Mouse (Mus musculus) ovary, postnatal 14 days (tissue): Measurements from ENCODE around the gene Ifi202b.
"Not testable (repeated sequence)": the region's sequence is repeated elsewhere in the genome, so short reads cannot be mapped to it uniquely, and the experiment has no call there.

Source experiments
- DNase-seq: peaks from one replicate; pipeline ENCODE4 v3.0.0; 2022; ENCODE audit warnings: low spot score

Ifi202b gene

DNA sequence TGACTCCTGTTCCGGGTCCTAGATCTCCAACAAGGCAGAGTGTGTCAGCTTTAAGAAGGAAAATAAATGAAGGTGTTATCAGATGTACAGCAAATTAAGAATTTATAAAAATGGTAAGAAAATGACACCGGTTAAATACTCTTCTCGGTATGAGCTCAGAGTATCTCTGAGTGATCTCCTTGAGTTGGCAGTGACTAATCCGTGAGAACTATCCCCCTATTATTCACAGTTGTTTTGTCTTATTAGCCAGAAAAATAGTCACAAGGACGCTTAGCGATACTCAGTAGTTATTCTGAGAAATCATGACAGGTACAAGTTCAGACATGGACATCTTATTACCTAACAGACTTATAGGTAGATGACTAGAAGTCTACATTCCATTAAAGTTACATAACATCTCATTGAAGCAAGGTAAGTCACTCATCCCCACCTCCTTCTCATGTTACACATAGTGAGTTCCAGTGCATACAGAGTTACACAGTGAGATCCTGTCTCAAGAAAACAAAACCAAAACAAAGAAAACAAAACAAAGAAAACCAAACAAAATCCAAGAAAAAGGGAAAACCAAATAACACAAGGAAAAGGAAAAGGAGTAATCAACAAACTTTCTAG is at the start of gene Ifi202b:
Ifi202b (minus strand) TSS at position 51 of the 612 bp plus-strand sequence.
- DNase-seq = not testable (repeated sequence)

DNA sequence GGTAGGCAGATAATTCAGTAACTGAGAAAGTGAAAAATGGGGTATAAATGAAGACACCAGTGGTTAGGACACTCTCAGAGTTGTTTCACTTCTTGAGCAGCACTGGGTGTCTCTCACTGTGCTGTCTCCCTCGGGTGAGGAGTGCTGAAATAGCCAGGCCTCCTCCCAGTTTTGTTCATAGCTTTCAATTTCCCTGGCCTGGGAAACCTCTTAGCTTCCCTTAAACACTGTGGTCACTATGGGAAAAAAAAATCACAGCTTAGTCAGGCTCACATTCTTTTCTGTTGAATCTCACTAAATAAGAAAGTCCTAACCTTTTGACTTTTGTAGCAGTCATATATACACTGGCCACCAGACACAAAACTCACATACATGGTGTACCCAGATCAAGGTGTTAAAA is 49.2 kb upstream of the Ifi202b start, which contains the start of gene Ifi205:
Ifi205 (minus strand) TSS at position 113 of the 400 bp plus-strand sequence.
- no peak for DNase-seq

DNA sequence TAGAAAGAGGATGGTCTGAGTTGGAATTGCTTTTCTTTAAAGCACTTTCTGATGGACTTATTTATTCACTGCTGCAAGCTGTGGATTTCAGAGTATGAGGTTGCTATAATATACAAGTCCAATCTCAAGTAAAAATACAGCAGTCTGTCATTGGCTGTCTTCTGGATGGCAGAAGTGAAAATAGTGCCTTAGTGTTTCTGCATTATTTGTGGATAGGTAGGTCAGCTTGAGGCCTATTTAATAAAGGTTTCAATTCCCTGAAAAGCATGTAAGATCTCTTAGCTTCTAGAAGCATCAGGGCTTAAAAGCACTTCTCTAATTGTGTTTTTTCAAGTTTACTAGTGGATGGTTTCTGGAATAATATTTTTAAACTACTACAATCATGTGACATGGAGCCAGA is 24.5 kb upstream of the Ifi202b start:
- not testable (repeated sequence) for DNase-seq

DNA sequence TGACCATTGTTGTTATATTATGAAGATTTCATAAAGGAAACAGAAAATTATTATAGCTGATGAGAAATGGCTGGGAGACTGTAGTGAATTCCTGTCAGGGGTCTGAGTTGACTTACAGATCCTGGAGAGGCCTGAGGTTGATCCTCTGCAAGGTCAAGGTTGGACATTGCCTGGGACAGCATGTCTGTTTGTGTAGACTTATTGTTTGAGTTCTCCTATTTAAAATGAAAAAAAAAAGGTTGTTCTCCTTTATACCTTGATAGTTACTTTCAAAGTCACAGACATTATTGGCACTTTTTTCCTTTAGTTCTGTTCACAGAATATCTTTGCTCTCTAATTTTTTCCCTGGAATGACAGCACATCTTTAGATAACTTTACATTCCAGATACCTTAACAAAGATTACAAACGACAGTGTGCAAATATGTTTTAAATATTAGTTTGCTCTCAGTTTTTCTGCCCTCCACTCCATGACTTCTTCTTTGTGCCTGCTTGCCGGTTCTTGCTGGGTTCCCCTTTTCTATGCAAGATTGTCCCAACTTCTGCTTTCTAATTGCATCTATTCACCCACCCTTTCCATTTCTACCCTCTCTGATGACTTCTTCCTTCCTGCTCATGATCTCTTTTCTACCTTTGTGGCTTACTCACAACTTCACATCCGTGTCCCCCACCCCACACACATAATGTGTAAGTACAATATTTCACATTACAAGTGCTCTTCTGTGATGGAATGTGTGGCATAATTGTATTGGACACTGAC is 22.0 kb upstream of the Ifi202b start:
- DNase-seq = not testable (repeated sequence)

DNA sequence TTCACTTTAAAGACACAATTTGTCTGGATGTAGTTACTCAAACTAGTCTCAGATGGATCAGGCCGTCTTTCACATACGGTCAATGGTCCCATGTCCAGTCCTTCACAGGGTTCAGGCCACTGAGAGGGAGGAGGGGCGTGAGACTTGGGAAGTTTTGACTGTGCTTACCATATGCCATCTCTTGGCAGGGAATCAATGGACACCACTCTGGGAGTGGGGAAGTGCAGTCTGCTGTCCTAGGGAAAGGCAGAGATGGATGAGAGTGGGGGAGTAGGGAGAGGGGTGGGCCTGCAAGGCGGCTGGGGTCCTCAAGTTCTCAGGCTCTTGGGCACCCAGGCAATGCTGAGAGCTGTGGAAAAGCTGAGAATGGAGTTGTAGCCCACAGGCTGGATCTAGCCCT is 12.5 kb upstream of the Ifi202b start:
- no peak for DNase-seq

DNA sequence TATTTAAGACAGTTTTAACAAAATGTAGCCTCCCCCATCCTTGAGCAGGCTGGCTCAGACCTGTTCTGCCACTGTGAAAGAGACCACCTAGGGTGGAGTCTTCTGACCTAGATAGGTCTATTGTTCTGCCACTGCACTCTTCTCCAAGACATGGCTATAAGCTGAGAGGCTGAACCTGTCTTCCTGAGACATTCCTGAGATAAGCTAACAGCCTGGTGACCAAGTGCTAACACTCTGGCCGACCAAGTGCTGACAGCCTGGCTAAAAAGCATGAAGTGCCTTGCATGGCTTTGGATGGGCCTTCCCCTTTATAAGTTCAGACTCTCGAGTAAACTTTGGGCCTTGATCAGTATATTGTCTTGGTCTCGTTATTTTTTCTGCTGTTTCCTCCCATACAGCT is 1.5 kb downstream of the Ifi202b start:
- DNase-seq = not testable (repeated sequence)

DNA sequence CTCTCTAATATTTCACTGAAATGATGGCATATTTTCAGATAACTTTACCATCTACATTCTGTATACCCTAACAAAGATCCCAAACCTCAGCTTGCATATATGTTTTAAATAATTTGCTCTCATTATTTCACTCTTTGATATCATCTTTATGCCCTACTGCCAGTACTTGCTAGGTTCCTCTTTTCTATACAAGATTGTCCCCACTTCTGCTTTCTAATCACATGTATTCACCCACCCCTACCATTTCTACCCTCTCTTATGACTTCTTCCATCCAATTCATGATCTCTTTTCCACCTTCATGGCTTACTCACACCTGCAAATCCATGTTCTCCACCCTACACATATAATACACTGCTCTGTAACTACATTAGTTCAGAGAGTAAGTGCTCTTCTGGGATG is 4.9 kb downstream of the Ifi202b start:
- DNase-seq = no peak

DNA sequence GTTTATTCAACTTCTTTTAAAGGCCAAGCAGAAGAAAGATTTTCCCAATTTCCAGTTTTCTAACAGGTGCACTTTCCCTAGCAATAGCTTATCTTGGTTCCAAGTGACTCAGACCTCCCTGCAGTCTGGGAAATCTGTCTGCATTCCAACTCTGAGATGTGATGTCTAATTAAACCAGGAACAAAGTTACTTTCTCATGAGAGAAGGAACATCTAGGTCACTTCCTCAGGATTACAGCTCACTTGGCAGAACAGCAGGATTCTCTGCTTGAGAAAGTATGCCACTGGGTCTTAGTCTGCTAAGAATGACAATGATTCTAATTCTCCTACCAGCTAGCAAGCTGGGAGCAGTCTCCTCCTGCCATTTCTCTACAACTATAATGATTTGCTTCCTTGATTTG is 9.4 kb downstream of the Ifi202b start:
- no peak for DNase-seq

DNA sequence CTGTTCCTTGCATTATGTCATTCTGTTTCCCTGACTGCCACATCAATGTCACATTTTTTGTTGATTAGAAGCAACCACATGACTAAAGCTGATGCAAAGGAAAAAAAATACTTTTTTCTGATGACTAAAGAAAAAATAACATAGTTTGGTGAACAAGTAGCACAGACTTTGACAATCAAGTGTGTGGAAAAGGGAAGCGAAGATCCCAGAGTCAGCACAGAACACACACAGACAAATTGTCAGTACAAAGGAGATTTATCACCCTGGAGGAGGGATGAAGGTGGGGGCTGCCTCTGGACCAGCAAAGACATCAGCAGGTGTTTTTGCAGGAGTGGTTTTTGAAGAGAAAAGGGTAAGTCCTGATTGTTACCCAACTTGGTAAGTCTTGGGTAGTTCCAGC is 21.1 kb downstream of the Ifi202b start:
- not testable (repeated sequence) for DNase-seq

DNA sequence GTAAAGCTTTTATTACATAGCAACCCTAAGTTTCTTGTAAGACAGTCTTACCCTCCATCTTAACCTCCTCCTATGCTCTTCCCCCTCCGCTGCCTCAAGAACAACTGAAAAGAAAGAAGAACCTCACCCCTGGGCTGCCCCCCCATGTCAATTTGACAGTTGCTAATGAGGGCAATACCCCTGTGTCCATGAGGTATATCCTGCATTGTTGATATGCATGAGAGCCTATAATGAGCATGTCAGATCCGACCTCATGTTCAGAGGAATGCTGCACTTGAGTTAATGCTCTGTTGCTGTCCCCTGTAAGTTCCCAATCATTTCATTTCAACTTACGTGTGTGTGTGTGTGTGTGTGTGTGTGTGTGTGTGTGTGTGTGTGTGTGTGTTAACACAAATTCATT is 22.5 kb downstream of the Ifi202b start:
- DNase-seq = not testable (repeated sequence)

DNA sequence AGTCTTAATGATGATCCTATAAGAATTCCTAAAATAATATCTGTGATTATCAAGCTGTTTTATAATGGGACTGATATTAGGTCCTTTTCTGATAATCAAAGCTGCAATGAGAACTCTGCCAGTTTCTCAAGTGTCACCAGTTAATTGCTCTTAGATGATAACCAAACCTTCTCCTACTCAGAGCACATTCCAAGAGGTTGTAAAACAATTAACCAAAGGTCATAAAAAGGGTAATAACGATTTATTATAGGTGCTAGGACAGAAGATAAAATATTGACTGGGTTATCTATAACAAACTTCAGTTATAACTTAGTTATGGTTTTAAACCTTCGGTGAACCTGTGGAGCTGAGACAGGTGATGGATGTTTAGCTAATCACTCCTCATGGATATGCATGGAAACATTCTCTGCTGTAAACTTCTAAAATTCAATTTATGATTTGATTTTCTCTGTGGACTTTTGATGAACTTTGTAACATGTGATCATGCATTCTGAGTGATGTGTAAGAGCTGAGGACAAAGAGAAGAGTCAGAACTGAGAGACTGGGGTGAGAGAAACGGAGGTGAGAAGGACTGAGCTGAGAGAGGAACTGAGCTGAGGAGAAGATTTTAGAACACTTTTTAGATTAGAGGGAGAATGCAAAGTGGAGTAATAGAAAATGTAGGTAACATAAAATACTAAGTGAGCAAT is 26.6 kb downstream of the Ifi202b start:
- DNase-seq = not testable (repeated sequence)

DNA sequence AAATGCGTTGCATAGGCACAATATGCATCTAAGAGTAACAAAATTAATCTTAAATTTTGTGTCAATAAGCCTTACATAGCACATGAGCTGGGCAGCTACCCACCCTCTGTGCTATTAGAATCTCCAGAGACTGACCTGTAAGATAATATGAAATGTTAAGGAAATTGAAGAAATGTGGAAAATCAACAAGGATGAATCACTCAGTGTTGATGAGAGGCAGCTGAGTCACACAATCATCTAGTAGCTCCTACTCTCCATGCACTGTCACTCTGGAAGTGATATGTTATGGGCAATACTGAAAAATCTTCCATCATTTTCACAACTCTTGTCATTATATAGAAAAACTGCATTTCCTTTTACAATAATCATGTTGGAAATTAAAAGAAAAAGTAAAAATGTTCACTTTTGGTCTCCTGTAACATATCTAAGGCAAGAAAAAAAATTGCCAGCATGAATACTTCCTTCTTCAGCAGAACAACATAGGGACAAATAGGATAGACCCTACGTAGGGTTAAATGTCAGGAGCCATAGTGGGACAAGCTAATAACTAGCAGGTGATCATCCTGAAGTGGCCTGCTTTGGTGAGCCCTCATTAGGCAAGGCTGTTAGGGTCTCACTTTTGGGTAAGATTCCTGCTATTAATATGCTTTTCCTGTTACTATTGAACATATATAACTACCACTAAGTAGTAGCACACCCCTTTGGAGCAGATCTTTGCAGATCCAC is 27.3 kb downstream of the Ifi202b start:
- no peak for DNase-seq

DNA sequence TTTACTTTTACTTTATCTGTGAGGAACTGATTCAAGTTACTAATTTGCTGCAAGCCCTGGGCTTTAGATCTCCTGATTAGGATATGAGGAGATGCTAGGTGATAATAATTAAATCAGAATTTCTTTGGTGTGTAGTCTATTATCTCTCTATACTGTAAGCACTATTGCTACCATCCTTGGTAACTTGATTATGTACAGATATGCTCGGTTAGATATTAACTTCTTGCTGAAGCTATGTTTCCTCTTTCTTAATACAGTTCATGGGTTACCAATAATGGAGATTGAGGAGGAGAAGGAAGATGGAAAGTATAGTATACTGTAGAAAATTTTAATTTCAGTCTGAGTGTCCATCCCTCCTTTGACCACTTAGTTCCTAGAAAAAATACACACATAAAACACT is 29.0 kb downstream of the Ifi202b start:
- DNase-seq = no peak

DNA sequence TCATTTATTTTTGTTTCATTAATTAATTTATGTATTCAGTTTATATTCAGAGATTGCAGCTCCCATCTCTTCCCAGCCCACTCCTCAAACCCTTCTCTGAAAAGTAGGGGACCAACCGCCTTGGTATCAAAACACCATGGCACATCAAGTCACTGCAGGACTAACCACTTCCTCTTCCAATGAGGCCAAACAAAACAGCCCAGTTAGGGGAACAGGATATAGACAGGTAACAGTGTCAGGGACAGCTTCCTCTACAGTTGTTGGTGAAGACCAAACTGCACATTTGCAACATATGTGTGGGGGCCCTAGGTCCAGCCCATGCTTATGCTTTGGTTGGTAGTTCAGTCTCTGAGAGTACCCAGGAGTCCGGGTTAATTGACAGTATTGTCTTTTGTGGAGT is 33.5 kb downstream of the Ifi202b start:
- DNase-seq = not testable (repeated sequence)

DNA sequence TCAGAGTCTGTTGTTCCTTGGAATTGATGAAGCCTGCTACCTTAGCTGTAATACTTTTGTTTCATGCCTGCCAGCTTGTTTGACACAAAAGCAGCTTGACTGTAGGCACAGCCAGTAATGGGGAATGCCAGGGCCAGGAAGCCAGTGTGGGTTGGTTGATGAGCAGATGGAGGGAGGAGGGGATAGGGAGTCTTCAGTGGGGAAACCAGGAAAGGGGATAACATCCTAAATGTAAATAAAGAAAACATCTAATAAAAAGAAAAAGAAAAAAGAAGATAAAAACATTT is 39.8 kb downstream of the Ifi202b start:
- DNase-seq = not testable (repeated sequence)

DNA sequence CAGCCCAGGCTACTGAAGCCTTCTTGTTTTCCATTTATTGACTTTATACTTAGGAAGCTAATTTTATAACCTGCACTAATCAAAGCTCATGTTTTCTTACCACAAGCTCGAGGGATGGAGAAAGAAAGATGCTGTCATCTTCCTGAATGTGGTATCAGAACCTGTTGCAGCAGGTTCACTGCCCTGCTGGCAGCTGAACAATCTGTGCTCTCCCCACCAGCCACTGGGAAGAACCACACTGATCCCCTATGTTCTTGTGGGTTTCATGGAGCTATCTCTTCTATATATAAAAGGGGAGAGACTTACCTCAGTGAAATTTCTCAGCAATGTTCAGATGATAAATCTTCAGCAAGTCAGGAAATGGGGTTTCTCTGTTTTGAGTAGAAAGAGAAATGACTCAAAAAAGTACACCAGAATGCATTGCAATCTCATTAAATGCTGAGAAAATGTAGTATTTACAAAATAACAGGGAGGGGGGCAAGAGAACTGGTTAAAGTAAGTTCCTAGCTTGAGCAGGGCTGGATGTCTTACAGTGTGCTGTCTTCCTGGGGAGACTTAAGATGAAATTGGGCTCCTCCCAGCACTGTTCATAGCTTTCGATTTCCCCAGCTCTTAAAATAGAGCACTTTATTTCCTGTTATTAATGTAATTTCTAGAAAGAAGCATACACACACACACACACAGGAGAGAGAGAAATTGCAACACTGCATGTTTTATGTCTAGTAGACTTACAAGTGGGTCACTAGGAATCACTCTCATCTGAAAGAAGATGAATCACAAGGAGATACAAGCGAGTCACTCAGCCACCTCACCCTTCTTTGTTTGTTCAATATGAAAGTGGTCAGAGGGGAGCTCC is 40.4 kb downstream of the Ifi202b start, which contains the start of the genes Mndal and Ifi203:
Mndal (minus strand) TSS at position 568 of the 856 bp plus-strand sequence.
Ifi203 (minus strand) TSS at position 749 of the 856 bp plus-strand sequence.
- DNase-seq = not testable (repeated sequence)

DNA sequence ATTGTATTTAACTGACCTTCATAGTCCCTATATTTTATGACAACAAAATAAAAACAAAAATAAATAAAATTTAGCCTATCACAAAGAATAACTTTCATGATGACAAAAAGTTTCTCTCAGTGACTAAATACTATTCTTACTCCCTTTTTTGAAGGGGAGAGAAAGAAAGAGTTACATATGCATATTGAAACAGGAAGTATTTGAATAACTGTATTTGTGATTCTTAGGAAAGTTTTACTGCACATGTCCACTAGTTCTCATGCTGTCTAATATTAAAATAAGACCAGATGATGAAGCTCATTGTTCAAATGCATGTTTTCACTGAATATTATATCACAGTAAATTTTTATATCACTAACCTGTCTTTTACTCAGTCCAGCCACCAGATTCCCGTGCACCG is 41.0 kb downstream of the Ifi202b start:
- DNase-seq = not testable (repeated sequence)

DNA sequence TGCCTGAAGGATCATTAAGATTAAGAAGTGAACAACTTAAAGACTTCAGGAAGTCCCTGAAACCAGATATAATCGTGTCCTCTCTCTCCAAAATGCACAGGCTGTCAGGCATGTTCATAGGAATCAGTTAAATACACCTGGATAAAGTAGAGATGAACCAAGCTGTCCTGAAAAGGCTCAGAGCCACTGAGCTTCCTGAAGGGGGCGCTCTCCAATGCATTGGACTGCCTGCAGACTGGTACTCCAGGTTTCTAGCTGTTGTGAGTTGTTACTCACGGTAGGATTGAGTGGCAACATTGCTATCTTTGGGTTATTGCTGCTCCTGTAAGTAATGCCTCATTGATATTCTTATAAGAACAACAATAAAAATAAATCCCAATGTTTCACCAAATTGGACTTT is 63.3 kb downstream of the Ifi202b start:
- DNase-seq = not testable (repeated sequence)

DNA sequence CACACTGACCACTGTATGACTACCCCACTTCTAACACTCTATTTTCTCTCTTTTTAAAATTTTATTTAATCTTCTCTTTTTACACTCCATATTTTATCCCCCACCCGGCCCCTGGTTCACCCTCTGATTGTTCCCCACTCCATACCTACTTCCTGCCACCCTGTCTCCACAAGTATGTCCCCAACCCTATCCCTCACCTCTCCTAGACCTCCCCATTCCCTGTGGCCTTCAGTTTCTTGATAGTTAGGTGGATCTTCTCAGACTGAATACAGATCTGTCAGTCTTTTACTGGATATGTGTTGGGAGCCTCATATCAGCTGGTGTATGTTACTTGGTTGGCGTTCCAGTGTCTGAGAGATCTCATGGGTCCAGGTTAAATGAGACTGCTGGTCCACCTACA is 68.0 kb downstream of the Ifi202b start:
- DNase-seq = no peak

DNA sequence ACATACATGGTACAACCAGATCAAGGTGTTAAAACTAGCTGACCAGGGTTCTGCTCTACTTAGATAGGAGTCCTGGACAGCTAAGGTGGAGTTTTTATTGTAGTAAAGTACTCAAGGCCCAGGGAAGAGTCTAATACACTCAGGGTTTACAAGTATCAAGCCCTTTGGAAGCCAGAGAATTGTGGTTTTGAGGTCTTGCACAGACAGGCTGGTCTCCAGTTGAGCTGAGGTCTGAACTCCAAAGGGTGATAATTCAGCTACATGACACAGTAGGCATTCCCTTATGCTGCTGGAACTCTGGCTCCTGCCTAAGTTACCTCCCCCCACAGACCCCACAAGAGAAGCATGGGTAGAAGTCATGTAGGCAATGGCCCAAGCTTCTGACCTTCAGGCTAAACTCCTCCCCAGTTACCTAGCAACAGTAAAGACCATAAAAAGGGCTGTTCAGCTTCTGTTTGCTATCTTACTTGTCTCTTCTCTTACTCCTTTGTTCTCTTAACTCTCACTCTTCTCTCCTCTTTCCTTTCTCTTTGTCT is 69.2 kb downstream of the Ifi202b start:
- not testable (repeated sequence) for DNase-seq
